Mouse (Mus musculus) retina, postnatal 7 days (tissue): ENCODE measurements around the gene Olfr23.
"Not testable (repeated sequence)": the region's sequence is repeated elsewhere in the genome, so short reads cannot be mapped to it uniquely, and the experiment has no call there.

Source experiments
- DNase-seq: peaks from one replicate; pipeline ENCODE4 v3.0.0-alpha.2; 2012; ENCODE audit warnings: low read depth, low spot score

The Olfr23 gene

DNA sequence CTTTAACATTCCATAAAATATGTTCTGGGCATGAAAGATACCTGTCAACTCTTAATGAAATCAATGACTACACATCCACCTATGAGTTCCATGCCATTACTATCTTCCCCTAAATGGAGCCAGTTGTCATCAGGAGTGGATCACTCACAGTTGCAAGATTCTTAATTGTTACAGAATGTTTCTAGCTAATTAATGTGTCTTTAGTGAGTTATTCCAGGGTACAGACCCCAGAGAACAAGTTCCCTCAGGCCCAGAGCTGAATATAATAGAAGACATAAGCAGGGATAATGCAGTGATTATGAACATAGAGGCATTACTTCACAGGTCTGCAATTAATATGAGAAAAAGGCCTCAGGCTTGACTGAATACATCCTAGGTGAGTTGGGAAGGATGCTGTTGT lies at the start of gene Olfr23:
Olfr23 (plus strand) TSS at position 301 of the 400 bp plus-strand sequence.
- DNase-seq: no peak

DNA sequence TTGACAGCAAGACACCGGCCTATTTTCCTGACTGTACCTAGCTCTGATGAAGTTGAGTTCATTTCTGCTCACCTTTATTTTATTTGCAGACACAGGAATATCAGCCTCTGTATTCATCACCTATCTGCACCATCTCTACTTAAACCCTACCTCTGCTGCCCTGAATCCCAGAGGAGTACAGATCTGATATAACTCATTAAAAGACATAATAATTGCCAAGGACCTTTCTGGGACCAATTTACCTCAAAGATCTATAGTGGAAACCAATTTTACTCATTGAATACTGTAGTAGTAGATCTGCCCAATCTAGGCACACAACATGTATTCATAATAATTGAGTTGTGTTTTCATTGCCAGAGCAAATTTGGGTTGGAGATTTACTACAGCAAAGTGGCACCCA lies 45.8 kb upstream of the Olfr23 start, which contains the start of gene Olfr394:
Olfr394 (minus strand) TSS at position 101 of the 400 bp plus-strand sequence.
- no peak for DNase-seq

DNA sequence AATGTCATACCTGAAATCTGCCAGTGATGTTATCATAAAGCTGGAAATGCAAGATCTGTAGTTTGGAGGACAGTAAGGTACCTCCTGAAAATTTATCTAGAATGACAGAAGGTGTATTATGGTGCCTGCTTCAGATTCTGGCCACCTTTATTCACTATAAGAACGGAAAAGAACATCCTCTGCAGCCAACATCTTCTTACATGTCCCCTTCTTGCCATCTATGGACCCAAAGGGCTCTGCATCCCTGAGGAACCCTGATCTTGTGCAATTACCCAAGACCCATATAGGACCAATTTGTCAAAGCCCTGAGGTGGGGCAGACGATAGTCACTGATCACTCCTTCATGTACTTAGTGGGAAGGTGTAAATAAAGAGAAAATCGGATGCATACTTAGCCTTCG lies 27.3 kb upstream of the Olfr23 start, which contains the start of gene Olfr395:
Olfr395 (minus strand) TSS at position 101 of the 400 bp plus-strand sequence.
- DNase-seq: not testable (repeated sequence)

DNA sequence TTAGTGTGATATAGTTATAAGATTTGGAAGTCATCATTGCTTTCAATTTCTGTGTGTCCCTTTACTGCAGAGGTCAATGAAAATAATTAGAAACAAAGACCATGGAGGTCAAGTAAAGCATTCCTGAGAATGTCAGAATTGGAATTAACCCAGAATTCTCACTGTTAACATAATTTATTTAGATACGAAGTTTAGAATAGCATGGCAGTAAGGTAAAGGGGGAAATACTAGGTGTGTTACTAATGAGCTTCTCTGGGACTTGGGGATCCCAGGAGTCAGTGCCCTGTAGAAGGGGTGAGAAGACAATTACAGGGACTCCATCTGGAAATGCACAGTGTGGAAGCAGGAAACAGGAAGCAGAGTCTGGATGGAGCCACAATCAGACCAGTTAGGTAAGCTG lies 24.0 kb downstream of the Olfr23 start, which contains the start of gene Olfr397:
Olfr397 (plus strand) TSS at position 301 of the 400 bp plus-strand sequence.
- no peak for DNase-seq

DNA sequence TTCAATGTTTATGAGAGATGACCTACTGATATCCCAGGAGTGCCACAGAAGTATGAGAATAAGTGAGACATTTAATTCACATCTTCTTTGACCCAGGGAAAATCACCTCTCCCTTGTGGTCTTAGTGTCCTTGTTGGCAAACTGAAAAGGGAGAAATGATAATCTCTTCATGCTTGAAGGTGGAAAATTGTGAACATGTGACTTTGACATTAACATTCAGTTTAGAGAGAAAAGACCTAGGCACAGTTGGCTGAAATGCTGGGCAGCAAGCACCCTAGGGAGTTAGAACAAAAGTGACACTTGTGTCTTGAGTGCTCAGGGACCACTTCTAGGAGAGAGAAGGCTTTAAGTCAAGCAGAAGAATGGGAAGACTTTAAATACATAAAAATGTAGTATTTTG lies 53.8 kb downstream of the Olfr23 start, which contains the start of gene Olfr398:
Olfr398 (minus strand) TSS at position 101 of the 400 bp plus-strand sequence.
- DNase-seq: no peak
